Mouse (Mus musculus) lung, embryonic 14.5 days (tissue): ENCODE data around the gene Cyb5b. TPM values are rescaled to one million over a fixed set of nuclear protein-coding genes. Genes with fewer than 3 reads are reported as not detected.

Experiments
- ATAC-seq: fragments of 200-750 bp; cut with Nextera tagmentation; 2 replicates; pipeline ENCODE4 v1.8.0; 2017; ENCODE audit warnings: mild to moderate bottlenecking, moderate TSS enrichment, moderate library complexity; ENCODE audit not compliant: insufficient read depth
- DNase-seq: peaks from one replicate; pipeline ENCODE4 v3.0.0-alpha.2; 2015
- H3K27ac ChIP-seq: fragments of 300-500 bp; sonication (generic); 2 replicates; pipeline ENCODE4 v1.5.1; 2014; ENCODE audit warnings: low read depth, mild to moderate bottlenecking, moderate library complexity
- H3K27me3 ChIP-seq: fragments of 300-500 bp; sonication (generic); 2 replicates; pipeline ENCODE4 v1.6.1; 2014; ENCODE audit warnings: low read length, control low read depth; ENCODE audit not compliant: insufficient read depth
- H3K36me3 ChIP-seq: fragments of 300-500 bp; sonication (generic); 2 replicates; pipeline ENCODE4 v1.6.1; 2014; ENCODE audit warnings: control low read depth; ENCODE audit not compliant: insufficient read depth
- H3K4me1 ChIP-seq: fragments of 300-500 bp; sonication (generic); 2 replicates; pipeline ENCODE4 v1.6.1; 2014; ENCODE audit warnings: antibody characterized with exemption, control low read depth; ENCODE audit not compliant: insufficient read depth
- H3K4me2 ChIP-seq: fragments of 300-500 bp; sonication (generic); 2 replicates; pipeline ENCODE4 v1.6.1; 2014; ENCODE audit warnings: mild to moderate bottlenecking
- H3K4me3 ChIP-seq: fragments of 300-500 bp; sonication (generic); 2 replicates; pipeline ENCODE4 v1.5.1; 2014; ENCODE audit warnings: low read depth, low read length
- H3K9ac ChIP-seq: fragments of 300-500 bp; sonication (generic); 2 replicates; pipeline ENCODE4 v1.6.1; 2014
- H3K9me3 ChIP-seq: fragments of 300-500 bp; sonication (generic); 2 replicates; pipeline ENCODE4 v1.6.1; 2016; ENCODE audit warnings: low read depth, low read length, control low read depth
- CTCF ChIP-seq: IDR thresholded peaks from 2 replicates; pipeline ENCODE4 v1.5.1; 2016; ENCODE audit warnings: antibody characterized with exemption, low read depth
- WGBS: fragments of 180-500 bp; shearing (Covaris S2); extraction: QIAGEN DNeasy Blood & Tissue Kit; methylation state at CpG from one replicate; pipeline ENCODE4 v1.1.7; 2014; 5-methylcytosine and 5-hydroxymethylcytosine counted together
- polyA plus RNA-seq: library from polyadenylated mRNA; unstranded; fragments of >200 nt; fragmentation: Nextera tagmentation; extraction: Ambion mirVana; gene quantifications from 2 replicates; pipeline ENCODE4 v1.2.1, GENCODE M21; 2014

Gene Cyb5b
- polyA plus RNA-seq, 1 experiment from 2014 or later = 117 TPM

DNA sequence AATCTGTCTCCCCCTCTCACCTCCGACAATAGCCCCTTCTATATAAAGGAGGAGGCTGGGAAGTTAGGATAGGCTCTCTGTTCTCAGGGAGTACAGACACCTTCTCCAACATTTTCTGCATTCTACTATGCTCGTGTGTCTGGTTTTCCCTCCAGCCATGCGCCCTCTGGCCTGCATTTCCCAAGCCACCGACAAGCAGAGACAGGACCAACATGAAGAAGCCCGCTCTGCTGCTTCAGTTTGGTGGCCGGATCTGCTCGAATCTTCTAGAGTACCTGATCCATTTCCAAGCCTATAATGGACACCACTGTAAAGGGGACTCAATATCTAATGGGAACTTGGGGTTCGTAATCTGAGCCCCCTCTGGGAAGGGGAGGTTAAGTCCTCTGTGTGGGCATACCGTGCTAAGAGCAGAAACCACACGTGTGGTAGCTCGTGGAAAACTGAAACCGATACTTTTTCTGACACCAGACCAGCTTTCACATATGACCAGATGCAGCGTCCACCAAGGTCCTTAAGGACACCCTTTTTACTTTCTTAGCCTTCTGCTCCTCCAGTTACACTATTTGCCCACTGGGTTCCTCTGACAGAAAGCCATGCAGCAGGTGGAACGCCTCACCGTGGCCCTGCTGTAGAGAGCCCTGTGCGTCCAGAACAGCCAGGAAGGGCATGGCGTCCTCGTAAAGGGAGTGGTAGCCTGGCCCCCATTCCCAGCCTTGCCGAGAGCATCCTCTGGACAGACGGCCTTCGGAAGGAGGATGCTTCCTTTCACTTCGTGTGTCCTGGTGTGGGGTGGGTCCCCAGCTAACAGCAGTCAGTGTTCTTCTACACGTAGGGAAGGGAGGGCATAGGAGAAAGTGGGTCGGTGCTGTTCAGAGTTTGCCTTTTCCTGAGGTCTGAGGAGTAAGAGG is 17.6 kb upstream of the Cyb5b start:
- Histone ChIP-seq H3K27ac (no peak overlapping the region), H3K4me1 (0 out of 2 replicates have a peak, but pooled peaks cover 2% of the 10 kb centered on the region), H3K4me3 (no peak overlapping the region), H3K9ac (no peak overlapping the region), H3K4me2 (no peak overlapping the region), H3K9me3 (no peaks in the 10 kb centered on the region), H3K36me3 (no peaks in the 10 kb centered on the region), H3K27me3 (no peaks in the 10 kb centered on the region)
- DNase-seq (no peak), ATAC-seq (no peak)
- no peak for TF ChIP-seq CTCF
- WGBS = 73% methylated on average over 24 of the region's 24 CpGs

- ATAC-seq (no peak), DNase-seq (no peak)
- no peak overlapping the region for H3K27ac ChIP-seq
- no peak for TF ChIP-seq CTCF
- H3K9ac ChIP-seq = no peak overlapping the region
- 0 out of 2 replicates have a peak, but pooled peaks cover 2% of the 10 kb centered on the region for H3K4me1 ChIP-seq
- 53% methylated on average over 6 of the region's 6 CpGs for WGBS
- no peaks in the 10 kb centered on the region for H3K9me3 ChIP-seq
- H3K27me3 ChIP-seq = no peaks in the 10 kb centered on the region
- H3K36me3 ChIP-seq = no peaks in the 10 kb centered on the region
- no peak overlapping the region for H3K4me2 ChIP-seq
- H3K4me3 ChIP-seq = no peak overlapping the region
These were observed 16.6 kb upstream of the Cyb5b start for GRCm38 (mm10) chr8:107133881-107134280.

DNA sequence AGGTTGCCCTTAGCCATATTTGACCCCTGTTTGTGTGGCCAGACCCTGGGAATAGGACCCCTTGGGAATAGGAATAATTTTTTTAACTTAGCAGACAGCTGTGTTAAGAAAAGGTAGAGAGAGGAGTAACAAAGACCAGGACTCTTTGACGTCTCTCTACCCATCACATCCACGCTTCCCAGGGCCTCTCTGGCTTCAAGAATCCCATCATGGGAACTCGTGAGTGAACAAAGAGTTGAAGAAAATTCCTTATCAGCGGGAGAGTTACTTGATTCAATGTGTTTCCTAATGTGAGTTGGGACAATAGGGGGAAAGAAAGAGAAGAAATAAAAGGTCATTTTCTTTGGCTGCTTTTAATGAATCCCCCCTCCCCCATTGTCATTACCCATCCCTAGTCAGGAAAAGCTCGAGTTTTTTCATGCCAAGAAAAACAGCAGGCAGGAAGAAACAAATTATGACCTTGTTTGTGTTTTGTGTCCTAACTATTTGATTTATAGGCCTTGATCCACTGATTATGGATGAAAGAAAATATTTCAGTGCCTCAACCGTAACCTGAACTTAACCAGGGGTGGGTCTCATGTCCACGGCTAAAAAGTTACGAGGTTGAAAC is 14.3 kb upstream of the Cyb5b start:
- Histone ChIP-seq H3K9ac (no peak overlapping the region), H3K9me3 (no peaks in the 10 kb centered on the region), H3K4me2 (no peak overlapping the region), H3K36me3 (no peaks in the 10 kb centered on the region), H3K27ac (no peak overlapping the region), H3K4me1 (no peaks in the 10 kb centered on the region), H3K4me3 (no peak overlapping the region), H3K27me3 (no peaks in the 10 kb centered on the region)
- 32% methylated on average over 8 of the region's 8 CpGs for WGBS
- ATAC-seq = no peak
- no peak for TF ChIP-seq CTCF
- DNase-seq = peak; percentile 46

DNA sequence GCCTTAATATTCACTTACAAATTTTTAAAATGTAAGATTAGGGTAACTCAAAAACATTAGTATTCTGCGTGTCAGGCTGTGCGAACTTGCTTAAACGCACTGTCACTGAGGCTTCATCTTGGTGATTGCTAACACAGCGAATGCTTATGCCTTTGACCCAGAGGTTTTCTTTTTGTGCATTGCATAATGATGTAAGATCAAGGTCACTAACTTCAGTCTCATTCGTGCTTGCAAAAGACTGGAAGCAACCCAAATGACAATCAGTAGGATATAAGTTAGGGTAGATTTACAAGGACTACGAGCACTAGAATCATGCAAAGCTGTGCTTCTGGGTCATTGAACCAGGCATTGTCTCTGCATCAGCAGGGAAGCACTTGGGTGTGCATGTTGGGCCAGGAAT is 12.8 kb upstream of the Cyb5b start:
- no peak for ATAC-seq
- no peak overlapping the region for H3K9ac ChIP-seq
- 85% methylated on average over 6 of the region's 6 CpGs for WGBS
- no peaks in the 10 kb centered on the region for H3K4me1 ChIP-seq
- no peaks in the 10 kb centered on the region for H3K27me3 ChIP-seq
- H3K9me3 ChIP-seq = no peaks in the 10 kb centered on the region
- H3K4me3 ChIP-seq = no peak overlapping the region
- no peak for TF ChIP-seq CTCF
- no peak overlapping the region for H3K4me2 ChIP-seq
- no peak overlapping the region for H3K27ac ChIP-seq
- DNase-seq = no peak
- H3K36me3 ChIP-seq = no peaks in the 10 kb centered on the region

- no peak overlapping the region for H3K9ac ChIP-seq
- ATAC-seq (no peak), DNase-seq (no peak)
- H3K4me2 ChIP-seq = no peak overlapping the region
- no peaks in the 10 kb centered on the region for H3K27me3 ChIP-seq
- no peaks in the 10 kb centered on the region for H3K36me3 ChIP-seq
- no peaks in the 10 kb centered on the region for H3K4me1 ChIP-seq
- H3K9me3 ChIP-seq = no peaks in the 10 kb centered on the region
- H3K27ac ChIP-seq = no peak overlapping the region
- TF ChIP-seq CTCF = no peak
- WGBS = 83% methylated on average over 5 of the region's 5 CpGs
- no peak overlapping the region for H3K4me3 ChIP-seq
These were observed 12.1 kb upstream of the Cyb5b start for GRCm38 (mm10) chr8:107138338-107138737.

DNA sequence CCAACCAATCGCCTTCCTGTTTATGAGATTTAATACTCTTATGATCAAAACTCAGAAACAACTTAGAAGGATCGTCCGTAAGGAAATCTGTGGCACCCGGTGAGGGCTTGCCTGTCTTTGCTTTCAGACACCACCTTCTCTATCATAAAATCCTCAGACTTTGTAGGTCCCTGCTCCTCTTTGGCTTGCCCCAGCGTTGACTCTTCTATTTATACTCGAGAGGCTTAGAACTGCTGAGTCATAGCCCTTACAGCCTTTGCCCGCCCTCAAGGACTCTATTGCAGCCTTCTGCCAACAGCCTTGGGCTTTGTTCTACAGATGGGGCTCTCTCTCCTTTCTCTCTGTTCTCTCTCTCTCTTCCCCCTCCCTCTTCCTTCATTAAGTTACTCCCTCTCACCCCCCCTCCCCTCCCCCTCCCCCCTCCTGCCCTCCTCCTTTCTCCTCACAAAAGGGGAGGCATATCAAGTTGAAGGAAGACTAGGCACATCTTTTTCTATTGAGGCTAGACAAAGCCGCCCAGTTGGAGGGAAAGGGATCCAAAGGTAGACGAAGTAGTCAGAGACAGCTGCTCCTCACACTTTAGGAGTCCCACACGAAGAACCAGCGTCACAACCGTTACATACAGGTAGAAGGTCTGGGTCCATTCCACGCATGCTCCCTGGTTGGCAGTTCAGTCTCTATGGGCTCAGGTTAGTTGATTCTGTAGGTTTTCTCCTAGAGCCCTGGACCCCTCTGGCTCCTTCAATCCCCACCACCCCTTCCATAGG is 10.6 kb upstream of the Cyb5b start:
- H3K27me3 ChIP-seq = no peaks in the 10 kb centered on the region
- peak; percentile 76 for ATAC-seq
- no peak overlapping the region for H3K4me2 ChIP-seq
- peak; percentile 71 for DNase-seq
- H3K36me3 ChIP-seq = no peaks in the 10 kb centered on the region
- peak overlapping the region; percentile 55; the same call in 1 of the 2 replicates for H3K27ac ChIP-seq
- H3K9me3 ChIP-seq = no peaks in the 10 kb centered on the region
- no peak overlapping the region for H3K4me3 ChIP-seq
- WGBS = 46% methylated on average over 13 of the region's 13 CpGs
- H3K4me1 ChIP-seq = no peaks in the 10 kb centered on the region
- H3K9ac ChIP-seq = no peak overlapping the region
- TF ChIP-seq CTCF = no peak

GRCm38 (mm10) chr8:107142539-107142938 is 7.9 kb upstream of the Cyb5b start:
- H3K9ac ChIP-seq = no peak overlapping the region
- no peak overlapping the region for H3K4me3 ChIP-seq
- DNase-seq (no peak), ATAC-seq (no peak)
- H3K9me3 ChIP-seq = no peaks in the 10 kb centered on the region
- no peaks in the 10 kb centered on the region for H3K27me3 ChIP-seq
- H3K27ac ChIP-seq = no peak overlapping the region
- no peaks in the 10 kb centered on the region for H3K4me1 ChIP-seq
- WGBS = 75% methylated on average over 4 of the region's 4 CpGs
- no peaks in the 10 kb centered on the region for H3K36me3 ChIP-seq
- TF ChIP-seq CTCF = no peak
- H3K4me2 ChIP-seq = no peak overlapping the region
